Mouse (Mus musculus) urinary bladder, adult 2 months (tissue): Measurements from ENCODE around the gene Ccdc106. TPM values are rescaled to one million over a fixed set of nuclear protein-coding genes. Genes with fewer than 3 reads are reported as not detected.
"Not testable (repeated sequence)": the region's sequence is repeated elsewhere in the genome, so short reads cannot be mapped to it uniquely, and the experiment has no call there.

Source experiments
- DNase-seq: peaks from one replicate; pipeline ENCODE4 v3.0.0; 2022; ENCODE audit warnings: low spot score
- polyA plus RNA-seq: library from polyadenylated mRNA; depleted of rRNA; stranded (reverse); fragments of >200 nt; gene quantifications from 2 replicates; pipeline ENCODE4 v1.2.3, GENCODE M21; 2012; rRNA removed

Gene Ccdc106
- polyA plus RNA-seq: 13.1 and 13.7 TPM in 2 replicates

DNA sequence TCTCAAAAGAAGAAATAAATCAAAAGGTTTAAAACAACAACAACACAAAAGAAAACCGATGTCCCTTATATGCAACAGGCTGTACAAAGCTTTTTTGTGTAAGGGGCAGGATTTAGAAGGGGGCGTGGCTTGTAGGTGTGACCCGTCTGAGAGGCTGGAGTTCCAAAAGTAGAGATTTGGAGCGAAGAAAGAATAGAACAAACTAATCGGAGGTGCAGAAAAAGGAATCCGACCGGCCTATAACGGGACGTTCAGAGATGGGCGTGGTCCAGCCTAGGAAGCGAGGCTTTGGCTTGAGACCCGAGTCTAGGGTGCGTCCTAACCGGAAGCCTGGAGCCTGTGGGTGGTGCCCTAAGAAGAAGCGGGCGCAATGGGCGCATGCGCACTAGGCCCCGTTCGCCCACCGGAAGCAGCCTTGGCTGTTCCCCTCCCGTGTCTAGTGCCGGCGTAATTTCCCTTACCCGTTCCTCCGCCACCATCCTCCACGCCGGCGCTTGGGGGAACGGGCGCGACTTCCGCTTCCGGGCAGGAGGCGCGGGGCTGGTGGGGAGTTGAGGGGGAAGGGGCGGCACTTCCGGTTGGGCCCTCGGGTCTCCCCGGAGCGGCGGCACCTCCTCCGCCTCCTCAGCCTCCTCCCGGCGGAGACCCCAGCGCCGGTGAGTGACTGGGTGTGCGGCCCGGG lies at the start of gene Ccdc106, which contains the start of gene Zfp865:
TSS of gene Ccdc106 (plus strand) at position 554 of the 682 bp plus-strand sequence.
TSS of gene Zfp865 (plus strand) at position 377 of the 682 bp plus-strand sequence.
- peak; percentile 98 for DNase-seq

DNA sequence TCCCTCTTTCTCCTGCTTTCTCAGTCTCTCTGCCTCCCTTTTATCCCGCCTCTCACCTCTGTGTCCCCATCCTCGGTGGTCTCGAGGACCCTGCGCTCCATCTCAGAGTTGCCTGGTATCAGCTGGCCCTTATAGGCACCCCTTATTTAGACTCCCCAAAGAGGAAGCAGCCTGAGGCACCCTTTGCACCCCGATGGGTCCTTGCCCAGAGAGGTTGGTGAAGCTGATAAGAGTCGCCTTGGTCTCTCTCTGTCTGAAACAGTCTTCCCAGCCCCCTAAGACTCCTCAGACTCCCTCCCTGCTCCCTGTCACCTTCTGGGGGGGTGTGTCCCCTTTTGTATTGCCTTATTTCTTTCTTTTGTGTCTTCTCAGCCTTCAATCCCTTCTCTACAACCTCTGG lies 49.3 kb upstream of the Ccdc106 start, which contains the start of gene Sbk3:
TSS of gene Sbk3 (minus strand) at position 101 of the 400 bp plus-strand sequence.
- no peak for DNase-seq

DNA sequence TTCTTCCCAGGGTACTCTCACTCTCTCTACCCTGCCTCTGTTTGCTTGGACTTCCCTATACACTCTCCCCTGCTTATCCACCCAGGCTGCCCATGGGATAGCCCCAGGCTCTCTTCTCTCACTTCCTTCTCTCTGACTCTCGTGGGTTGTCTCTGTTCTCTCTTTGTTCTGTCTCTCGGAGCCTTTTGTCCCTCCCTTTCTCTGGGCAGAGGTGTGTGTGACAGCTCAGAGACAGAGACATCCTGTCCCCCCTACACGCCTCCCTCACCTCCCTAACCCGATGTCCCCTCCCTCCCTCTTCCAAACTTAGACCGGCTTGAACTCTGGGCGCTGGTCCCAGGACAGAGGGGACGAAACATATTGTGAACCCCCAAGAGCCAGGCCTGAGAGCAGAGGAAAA lies 48.6 kb upstream of the Ccdc106 start:
- DNase-seq: no peak

GRCm38 (mm10) chr7:4972321-4973047 lies 47.9 kb upstream of the Ccdc106 start:
- no peak for DNase-seq

DNA sequence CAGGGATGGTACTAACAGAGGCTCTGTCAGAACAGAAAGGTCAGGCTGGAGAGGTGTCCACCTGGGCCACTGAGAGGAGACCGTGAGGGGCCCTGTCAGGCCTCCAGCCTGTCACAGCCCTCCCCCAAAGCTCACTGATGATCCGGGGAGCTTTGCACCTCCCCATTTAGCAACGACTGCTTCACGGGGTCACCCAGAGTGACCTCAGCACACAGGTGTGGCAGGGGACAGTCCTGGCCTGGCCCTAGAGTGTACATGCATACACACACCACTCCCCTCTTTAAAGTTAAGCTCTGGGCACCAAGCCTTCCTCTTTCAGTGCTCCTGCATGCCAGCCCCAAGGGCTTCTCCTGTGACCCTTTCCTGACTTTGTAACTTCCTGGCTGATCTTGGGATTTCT lies 44.9 kb upstream of the Ccdc106 start:
- no peak for DNase-seq

DNA sequence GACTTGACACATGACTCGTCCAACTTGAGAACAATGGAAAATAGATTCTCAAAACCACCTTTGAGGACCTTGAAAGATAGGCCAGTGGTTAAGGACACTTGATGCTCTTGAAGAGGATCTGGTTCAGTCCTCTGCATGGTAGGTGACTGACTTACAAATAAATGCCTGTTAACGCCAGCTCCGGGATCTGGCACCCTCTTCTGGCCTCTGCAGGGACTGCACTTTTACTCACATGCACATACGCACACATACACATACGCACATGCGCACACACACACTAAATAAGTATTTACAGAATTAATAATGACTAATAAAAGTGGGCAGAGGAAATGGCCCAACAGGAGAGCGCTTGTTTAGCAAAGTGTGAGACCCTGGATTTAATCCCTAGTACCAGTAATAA lies 43.5 kb upstream of the Ccdc106 start:
- no peak for DNase-seq

DNA sequence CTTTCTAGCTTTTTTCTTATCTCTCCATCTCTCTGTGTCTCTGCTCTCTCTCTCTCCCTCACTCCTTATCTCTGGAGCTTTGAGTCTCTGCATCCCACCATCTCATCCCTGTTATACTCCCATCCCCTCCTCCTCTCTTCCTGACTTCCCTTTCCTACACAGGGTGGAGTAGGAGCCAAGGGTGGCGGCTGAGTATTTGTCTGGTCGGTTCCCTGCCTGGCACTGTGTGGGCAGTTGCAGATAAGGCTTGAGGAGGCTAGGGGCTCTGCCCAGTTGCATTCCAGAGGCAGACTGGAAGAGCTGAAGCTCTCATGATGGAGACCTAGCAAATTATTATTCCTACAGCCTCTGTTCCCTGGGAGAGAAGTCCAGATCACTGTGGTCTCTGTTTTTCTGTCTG lies 32.1 kb upstream of the Ccdc106 start:
- no peak for DNase-seq

DNA sequence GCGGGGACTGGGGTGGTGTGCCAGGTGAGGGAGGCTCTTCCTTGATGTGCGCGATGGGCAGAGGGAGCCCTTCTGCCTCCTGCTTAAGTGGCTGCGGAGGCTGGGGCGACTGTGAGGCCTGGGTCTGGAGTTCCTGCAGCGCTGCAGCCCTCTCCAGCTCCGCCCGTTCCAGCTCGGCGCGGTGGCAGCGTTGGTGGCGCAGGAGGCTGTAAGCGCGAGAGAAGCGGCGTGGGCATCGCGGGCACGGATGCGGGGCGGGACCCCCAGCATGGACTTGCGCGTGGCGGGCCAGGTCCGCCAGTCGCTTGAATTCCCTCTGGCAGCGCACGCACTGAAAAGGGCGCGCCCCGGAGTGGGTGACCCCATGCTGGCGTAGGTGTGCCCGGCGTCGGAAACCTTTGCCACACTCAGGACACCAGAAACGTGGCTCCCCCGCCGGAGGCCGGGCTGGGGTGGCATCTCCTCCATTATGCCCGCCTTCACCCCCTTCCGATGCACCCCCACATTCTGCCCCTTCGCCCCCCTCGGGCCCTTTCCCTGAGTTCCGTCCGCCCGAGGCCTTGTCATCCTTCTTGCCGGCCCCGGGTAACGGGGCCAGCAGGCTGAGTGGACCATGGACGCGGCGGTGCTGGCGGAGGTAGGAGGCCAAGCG lies 26.9 kb upstream of the Ccdc106 start:
- no peak for DNase-seq

GRCm38 (mm10) chr7:4993999-4994788 lies 26.2 kb upstream of the Ccdc106 start:
- no peak for DNase-seq

- DNase-seq: no peak
These were observed 24.9 kb upstream of the Ccdc106 start for GRCm38 (mm10) chr7:4995268-4996002.

DNA sequence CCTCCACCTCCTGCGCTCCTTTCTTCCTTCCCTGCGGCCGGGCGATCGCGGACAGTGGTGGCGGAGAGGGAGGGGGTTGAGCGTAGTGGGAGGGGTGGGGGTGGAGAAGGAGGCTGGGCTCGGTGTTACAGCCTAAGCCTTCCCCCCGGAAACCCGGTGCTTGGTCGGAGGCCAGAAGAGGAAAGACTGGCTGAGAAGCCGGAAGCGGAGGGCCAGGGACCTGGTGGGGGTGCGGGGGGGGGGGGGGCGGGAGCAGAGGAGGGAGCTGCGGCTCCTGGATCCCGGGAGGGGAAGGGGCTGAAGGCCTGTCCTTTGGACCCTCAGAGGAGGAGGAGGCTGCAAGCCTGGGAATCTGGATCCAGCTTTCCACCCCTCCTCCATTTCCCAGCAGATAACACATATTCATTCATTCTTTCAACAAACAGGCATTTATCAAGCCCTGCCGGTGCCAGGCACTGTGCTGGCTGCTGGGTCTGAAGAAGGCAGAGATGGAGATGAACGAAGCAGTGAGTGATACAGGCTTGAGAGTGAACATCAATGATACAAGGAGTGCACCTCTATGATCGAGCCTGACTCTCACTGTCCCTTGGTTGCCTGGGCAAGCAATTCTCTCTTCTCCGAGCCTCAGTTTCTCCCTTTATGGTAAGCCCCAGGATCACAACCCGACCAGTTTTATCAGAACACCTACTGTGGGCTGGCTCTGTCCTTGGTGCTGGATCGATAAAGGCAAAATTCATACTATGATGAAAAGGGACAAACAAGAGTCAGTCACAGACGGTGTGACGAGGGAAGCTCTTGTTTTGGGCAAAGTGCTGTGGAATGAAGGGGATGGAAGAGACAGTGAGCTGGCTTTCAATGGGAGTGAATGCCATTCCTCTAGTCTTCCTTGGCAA lies 24.1 kb upstream of the Ccdc106 start, which contains the start of gene Zfp579:
TSS of gene Zfp579 (minus strand) at position 156 of the 893 bp plus-strand sequence.
- DNase-seq: peak; percentile 85

DNA sequence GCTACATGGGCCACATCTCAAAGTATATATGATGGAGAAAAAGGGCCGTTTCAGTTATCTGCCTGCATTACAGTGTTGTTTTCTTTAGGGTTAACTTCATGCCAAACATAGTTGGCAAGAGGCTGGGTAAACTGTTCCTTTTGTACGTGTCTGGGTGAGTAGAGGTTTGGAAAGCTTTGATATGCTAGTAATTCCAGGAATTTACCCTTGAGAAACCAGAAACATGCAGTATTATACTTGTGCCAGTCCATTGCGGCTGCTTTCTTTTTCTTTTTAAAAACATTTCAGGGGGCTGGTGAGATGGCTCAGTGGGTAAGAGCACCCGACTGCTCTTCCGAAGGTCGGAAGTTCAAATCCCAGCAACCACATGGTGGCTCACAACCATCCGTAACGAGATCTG lies 23.4 kb upstream of the Ccdc106 start:
- no peak for DNase-seq

- DNase-seq: no peak
These were observed 20.5 kb upstream of the Ccdc106 start for GRCm38 (mm10) chr7:4999876-5000275.

GRCm38 (mm10) chr7:5002876-5003275 lies 17.5 kb upstream of the Ccdc106 start:
- DNase-seq: not testable (repeated sequence)

- no peak for DNase-seq
These were observed 12.1 kb upstream of the Ccdc106 start for GRCm38 (mm10) chr7:5008229-5008628.

- no peak for DNase-seq
These were observed 7.5 kb upstream of the Ccdc106 start for GRCm38 (mm10) chr7:5012681-5013513.

DNA sequence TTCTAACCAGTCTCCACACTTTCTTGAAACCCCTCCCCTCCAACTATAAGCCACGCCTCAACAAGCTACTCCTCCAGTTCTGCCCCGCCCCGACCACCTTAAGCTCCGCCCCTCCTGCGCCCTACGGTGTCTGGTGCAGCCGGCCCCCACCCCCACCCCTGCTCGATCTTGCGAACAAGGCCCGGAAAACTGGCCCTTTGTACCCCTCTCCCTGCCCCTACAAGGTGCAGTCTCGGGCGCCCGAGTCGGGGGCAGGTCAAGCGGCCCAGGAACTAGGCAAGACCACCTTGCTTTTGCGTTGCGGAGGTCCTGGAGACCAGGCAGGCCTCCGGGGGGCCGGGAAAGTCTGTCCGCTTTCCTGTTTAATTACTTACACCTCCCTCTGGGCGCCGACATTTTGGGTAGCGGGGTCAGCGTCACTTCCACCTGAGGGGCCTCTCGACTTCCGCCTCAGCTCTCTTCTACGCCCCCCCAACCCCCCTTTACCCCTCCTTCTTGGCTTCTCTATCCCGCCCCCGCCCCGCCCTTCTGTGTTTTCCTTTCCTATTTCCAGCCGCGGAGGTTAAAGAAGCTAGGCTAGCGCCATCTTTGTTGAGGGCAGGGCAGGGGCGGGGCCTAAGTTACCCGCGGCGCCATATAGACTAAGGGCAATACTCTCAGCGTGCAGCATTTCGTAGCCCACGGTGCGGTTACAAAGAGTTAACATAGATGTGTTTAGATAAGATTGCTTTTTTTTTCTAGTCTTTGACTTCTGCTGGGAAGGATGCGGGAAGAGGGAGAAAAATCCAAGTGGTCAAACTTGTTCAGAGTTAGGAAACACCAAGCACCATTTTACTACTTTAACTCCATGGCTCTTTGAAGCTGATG lies 5.9 kb upstream of the Ccdc106 start, which contains the start of the genes Zfp524 and Fiz1:
TSS of gene Zfp524 (plus strand) at position 165 of the 867 bp plus-strand sequence.
TSS of gene Fiz1 (minus strand) at position 447 of the 867 bp plus-strand sequence.
- DNase-seq: peak; percentile 82
